Mouse (Mus musculus) CD4-positive, CD25-positive, alpha-beta regulatory T cell, adult 2 months (primary cell): ENCODE measurements at regions not wholly inside any gene's neighbourhood (a gene's known extent, or its start where the extent isn't known, plus 50 kb on each side); places are given as distances from the start of the nearest gene placed in this dataset.
A peak's percentile ranks its signal among the peaks of the same experiment; 100 is the strongest.

ENCODE experiments used
- DNase-seq: peaks from one replicate; pipeline ENCODE4 v3.0.0-alpha.2; 2012; ENCODE audit warnings: low read depth, low spot score

- no peak for DNase-seq
Measured at GRCm38 (mm10) chrX:57711914-57712313, 208.4 kb upstream of the Gpr101 start.

GRCm38 (mm10) chrX:57709115-57709877 lies 205.7 kb upstream of the Gpr101 start:
- no peak for DNase-seq

GRCm38 (mm10) chrX:57708501-57708900 lies 204.9 kb upstream of the Gpr101 start:
- DNase-seq, result no peak

- no peak for DNase-seq
Measured at GRCm38 (mm10) chrX:57707932-57708331, 204.4 kb upstream of the Gpr101 start.

GRCm38 (mm10) chrX:57706683-57707308 lies 203.2 kb upstream of the Gpr101 start:
- no peak for DNase-seq

GRCm38 (mm10) chrX:57692506-57692905 lies 188.9 kb upstream of the Gpr101 start:
- no peak for DNase-seq

GRCm38 (mm10) chrX:57676764-57677163 lies 173.2 kb upstream of the Gpr101 start:
- DNase-seq, result no peak

DNA sequence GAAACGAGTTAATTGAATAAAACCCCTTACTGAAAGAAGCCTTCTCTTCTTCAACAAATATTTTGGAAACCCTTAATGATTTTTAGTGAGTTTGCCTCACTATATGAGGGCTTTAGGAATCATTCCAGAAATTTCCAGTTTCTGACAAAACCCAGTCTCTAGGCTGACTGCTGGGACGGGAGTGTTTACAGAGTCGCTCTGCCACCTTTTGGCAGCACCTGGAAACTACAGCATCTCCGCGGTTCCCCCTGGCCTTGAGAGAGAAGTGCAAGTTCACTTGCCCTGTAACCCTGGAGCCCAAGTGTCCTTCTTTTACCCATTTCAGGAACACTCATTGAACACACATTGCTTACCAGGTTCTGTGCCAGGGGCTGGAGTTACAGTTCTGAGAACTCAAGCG lies 171.4 kb upstream of the Gpr101 start:
- DNase-seq, result peak; percentile 13

DNA sequence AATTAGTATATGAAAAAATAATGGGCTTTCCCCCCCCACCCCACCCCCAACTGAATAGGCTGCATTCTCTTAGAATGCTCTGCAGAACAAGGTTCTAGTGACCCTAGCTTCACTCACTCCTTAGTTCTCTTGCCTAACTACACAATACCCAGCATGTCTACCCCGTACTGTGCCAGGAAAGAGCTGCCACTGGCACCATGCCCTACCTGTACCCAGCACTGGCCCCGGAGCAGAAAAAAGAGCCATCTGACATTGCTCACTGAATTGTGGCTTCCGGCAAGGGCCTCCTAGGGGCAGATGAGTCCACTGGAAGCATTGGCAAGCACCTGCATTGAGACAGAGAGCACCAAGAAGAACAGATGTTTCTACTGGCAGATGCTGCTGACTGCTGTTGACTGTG lies 156.0 kb upstream of the Gpr101 start:
- no peak for DNase-seq

GRCm38 (mm10) chrX:57656035-57656434 lies 152.5 kb upstream of the Gpr101 start:
- no peak for DNase-seq

DNA sequence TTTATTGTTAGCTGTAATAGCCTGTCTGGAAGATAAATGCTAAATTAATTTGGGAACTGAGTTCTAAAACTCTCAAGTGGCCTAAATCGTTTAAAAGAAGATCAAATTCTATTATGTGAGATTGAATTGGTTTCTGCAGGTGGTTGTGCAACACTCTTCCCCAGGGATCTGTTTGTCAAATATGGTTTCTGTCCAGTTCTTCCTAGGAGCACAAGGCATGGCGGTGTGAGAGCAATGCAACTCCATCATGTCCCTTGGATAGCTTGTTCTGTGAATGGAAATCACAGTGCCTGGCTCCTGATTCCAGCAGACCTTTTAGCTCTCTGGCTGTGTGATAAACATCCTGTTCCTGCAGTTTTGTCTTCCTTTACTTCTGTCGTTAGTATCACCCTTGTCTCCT lies 151.9 kb upstream of the Gpr101 start:
- DNase-seq, result no peak
